ENCODE assay signal across 19 mouse cellular contexts in the genomic region with DNA sequence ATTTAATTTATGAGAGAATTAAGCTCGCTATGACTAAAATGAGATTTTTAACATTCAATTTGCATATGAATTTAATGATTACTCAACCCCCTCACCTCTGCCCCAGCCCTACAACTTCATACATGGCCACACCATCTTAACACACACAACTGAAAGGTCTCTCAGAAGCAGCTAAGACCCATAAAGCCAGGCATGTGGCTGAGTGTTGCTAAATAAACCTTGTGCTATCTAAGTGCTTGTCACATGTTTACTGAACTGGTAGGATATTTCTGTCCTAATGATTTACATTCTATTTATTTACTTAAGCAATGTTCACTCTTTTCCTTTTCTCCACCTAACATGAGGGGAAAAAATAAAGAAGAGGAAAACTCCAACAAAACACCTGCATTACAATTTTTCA.
A peak's percentile ranks its signal among the peaks of the same experiment; 100 is the strongest.
DNase-seq lines count a peak whose midpoint lies in the region; ATAC-seq and TF ChIP-seq lines count a peak whose summit lies in the region.
"Had no signal": no experiment of that assay in that cellular context is flagged by ENCODE, and none has a peak within 500 bp of the region (broad histone marks: within the 10 kb centered on the region; RNA-seq: fewer than 3 reads in every experiment).

No protein-coding gene starts in this region.

- H3K9me3 ChIP-seq in lung, embryonic 16.5 days (ENCODE audit: control insufficient read depth, low read length), result no peaks in the 10 kb centered on the region
- no peaks in the 10 kb centered on the region for H3K9me3 ChIP-seq in heart, embryonic 16.5 days (replicated peaks; ENCODE audit: control insufficient read depth, low read length)
- no peaks in the 10 kb centered on the region for H3K9me3 ChIP-seq in midbrain, embryonic 14.5 days (ENCODE audit: control insufficient read depth, low read length)
- H3K9me3 ChIP-seq: forebrain, embryonic 13.5 days; hindbrain, embryonic 12.5 days; limb, embryonic 13.5 days; liver, embryonic 12.5 days; megakaryocyte, embryonic 14.5 days; midbrain, embryonic 13.5 days had no signal

- WGBS in heart, adult 2 months, result 93% methylated on average over 1 of the region's 1 CpGs
- WGBS in lung, embryonic 16.5 days, result 73% methylated on average over 1 of the region's 1 CpGs
- 84% methylated on average over 1 of the region's 1 CpGs for WGBS in heart, embryonic 16.5 days
- 94% methylated on average over 1 of the region's 1 CpGs for WGBS in midbrain, embryonic 14.5 days

- H3K4me3 ChIP-seq in heart, adult 2 months, result no peak overlapping the region
- no peak overlapping the region for H3K4me3 ChIP-seq in lung, embryonic 16.5 days (ENCODE audit: low read length)
- no peak overlapping the region for H3K4me3 ChIP-seq in heart, embryonic 16.5 days (ENCODE audit: low read length)
- no peak overlapping the region for H3K4me3 ChIP-seq in midbrain, embryonic 14.5 days (replicated peaks; ENCODE audit: low read depth, low read length)
- H3K4me3 ChIP-seq: forebrain, embryonic 13.5 days; hindbrain, embryonic 12.5 days; limb, embryonic 13.5 days; liver, embryonic 12.5 days; megakaryocyte, embryonic 14.5 days; midbrain, embryonic 13.5 days had no signal

- ATAC-seq in lung, embryonic 16.5 days (ENCODE audit: low read depth), result peak; percentile 20; the same call in 1 of the 2 replicates
- no peak for ATAC-seq in heart, embryonic 16.5 days (replicated peaks; ENCODE audit: extremely low read depth, insufficient read depth, low FRiP score)
- ATAC-seq in midbrain, embryonic 14.5 days (ENCODE audit: low FRiP score, low TSS enrichment), result no peak
- ATAC-seq: forebrain, embryonic 13.5 days; intestine, postnatal 0 days; liver, embryonic 12.5 days; midbrain, embryonic 13.5 days had no signal

- peaks cover 22% of the 10 kb centered on the region for H3K36me3 ChIP-seq in heart, adult 2 months (ENCODE audit: control insufficient read depth, insufficient read depth, low read length)
- H3K36me3 ChIP-seq in lung, embryonic 16.5 days (ENCODE audit: control insufficient read depth, insufficient read depth, low read length), result peaks cover 20% of the 10 kb centered on the region
- H3K36me3 ChIP-seq in heart, embryonic 16.5 days (ENCODE audit: control insufficient read depth, insufficient read depth), result peaks cover 25% of the 10 kb centered on the region
- H3K36me3 ChIP-seq in midbrain, embryonic 14.5 days (ENCODE audit: control insufficient read depth, insufficient read depth, low read length), result peaks cover 53% of the 10 kb centered on the region

- no peak for TF ChIP-seq CTCF in heart, adult 2 months (IDR thresholded peaks at IDR 0.05)

- no peak overlapping the region for H3K9ac ChIP-seq in heart, adult 2 months (ENCODE audit: low read depth, low read length)
- H3K9ac ChIP-seq in lung, embryonic 16.5 days (ENCODE audit: low read length), result no peak overlapping the region
- H3K9ac ChIP-seq in heart, embryonic 16.5 days (ENCODE audit: low read length), result no peak overlapping the region
- no peak overlapping the region for H3K9ac ChIP-seq in midbrain, embryonic 14.5 days (replicated peaks; ENCODE audit: low read length)
- H3K9ac ChIP-seq: forebrain, embryonic 13.5 days; hindbrain, embryonic 12.5 days; limb, embryonic 13.5 days; liver, embryonic 12.5 days; midbrain, embryonic 13.5 days had no signal

- H3K4me2 ChIP-seq in lung, embryonic 16.5 days (ENCODE audit: low read depth, low read length), result no peak overlapping the region
- no peak overlapping the region; the same call in 1 of the 2 replicates for H3K4me2 ChIP-seq in heart, embryonic 16.5 days (ENCODE audit: low read depth, low read length)
- H3K4me2 ChIP-seq in midbrain, embryonic 14.5 days (ENCODE audit: low read length), result no peak overlapping the region
- H3K4me2 ChIP-seq: forebrain, embryonic 13.5 days; hindbrain, embryonic 12.5 days; limb, embryonic 13.5 days; liver, embryonic 12.5 days; midbrain, embryonic 13.5 days had no signal

- no peaks in the 10 kb centered on the region for H3K79me2 ChIP-seq in heart, adult 2 months (replicated peaks; ENCODE audit: control insufficient read depth, insufficient read depth, low read length)

- intact Hi-C loops in heart, adult 2 months (cut with DNase I), result no loop called here
- intact Hi-C loops in heart, postnatal 14 days (cut with DNase I), result no loop called here

- no peak for DNase-seq in heart, adult 2 months
- DNase-seq in heart, postnatal 14 days, result no peak
- DNase-seq in lung, postnatal 25 days (ENCODE audit: low spot score), result no peak
- DNase-seq in cerebellum, adult 18-20 months, result no peak
- no peak for DNase-seq in midbrain, embryonic 14.5 days
- DNase-seq: adrenal gland, postnatal 25 days; cerebellum, adult 9-10 months; kidney, postnatal 36 days; lung, postnatal 14 days; retina, postnatal 1 day had no signal

- peak; percentile 34; the same call in 1 of the 2 replicates for TF ChIP-seq POLR2A in heart, adult 2 months (IDR thresholded peaks at IDR 0.05; ENCODE audit: insufficient read depth, low read depth, low read length)

- H3K4me1 ChIP-seq in heart, adult 2 months (ENCODE audit: control insufficient read depth, insufficient read depth, low read length), result peaks cover 4% of the 10 kb centered on the region; the same call in 1 of the 2 replicates
- H3K4me1 ChIP-seq in lung, embryonic 16.5 days (replicated peaks; ENCODE audit: control insufficient read depth, insufficient read depth, low read length), result peaks cover 20% of the 10 kb centered on the region
- peaks cover 34% of the 10 kb centered on the region for H3K4me1 ChIP-seq in heart, embryonic 16.5 days (ENCODE audit: control insufficient read depth, insufficient read depth, low read length)
- H3K4me1 ChIP-seq in midbrain, embryonic 14.5 days (ENCODE audit: control insufficient read depth, insufficient read depth, low read length), result no peaks in the 10 kb centered on the region
- H3K4me1 ChIP-seq: forebrain, embryonic 13.5 days; hindbrain, embryonic 12.5 days; limb, embryonic 13.5 days; liver, embryonic 12.5 days; megakaryocyte, embryonic 14.5 days; midbrain, embryonic 13.5 days had no signal

- TF ChIP-seq EP300 in heart, adult 2 months (IDR thresholded peaks at IDR 0.05; ENCODE audit: insufficient read depth, low read depth, low read length), result no peak

- H3K27ac ChIP-seq in heart, adult 2 months, result peak overlapping the region; percentile 79
- no peak overlapping the region for H3K27ac ChIP-seq in lung, embryonic 16.5 days (ENCODE audit: low read length)
- H3K27ac ChIP-seq in heart, embryonic 16.5 days (ENCODE audit: low read length), result peak overlapping the region; percentile 84
- no peak overlapping the region for H3K27ac ChIP-seq in midbrain, embryonic 14.5 days (replicated peaks; ENCODE audit: low read depth, low read length)
- H3K27ac ChIP-seq: forebrain, embryonic 13.5 days; hindbrain, embryonic 12.5 days; limb, embryonic 13.5 days; liver, embryonic 12.5 days; midbrain, embryonic 13.5 days had no signal

- no peaks in the 10 kb centered on the region for H3K27me3 ChIP-seq in heart, adult 2 months (ENCODE audit: control insufficient read depth, insufficient read depth, low read length)
- H3K27me3 ChIP-seq in lung, embryonic 16.5 days (ENCODE audit: control insufficient read depth, insufficient read depth, low read depth, low read length), result no peaks in the 10 kb centered on the region
- no peaks in the 10 kb centered on the region for H3K27me3 ChIP-seq in heart, embryonic 16.5 days (ENCODE audit: control insufficient read depth, insufficient read depth, low read length)
- H3K27me3 ChIP-seq in midbrain, embryonic 14.5 days (ENCODE audit: control insufficient read depth, insufficient read depth, low read length), result no peaks in the 10 kb centered on the region
- H3K27me3 ChIP-seq: forebrain, embryonic 13.5 days; hindbrain, embryonic 12.5 days; limb, embryonic 13.5 days; liver, embryonic 12.5 days; megakaryocyte, embryonic 14.5 days; midbrain, embryonic 13.5 days had no signal

Comparison
In these comparisons a context has a peak if more than half of its experiments do, and no peak if none do; other contexts are left out.
1. H3K27ac ChIP-seq: peak in heart, adult 2 months (single experiment) and heart, embryonic 16.5 days (single experiment); none in lung, embryonic 16.5 days (single experiment) and midbrain, embryonic 14.5 days (single experiment).